Mouse (Mus musculus): Measurements from ENCODE around the gene Nol11. TPM values are rescaled to one million over a fixed set of nuclear protein-coding genes. Genes with fewer than 3 reads are reported as not detected.
A peak's percentile ranks its signal among the peaks of the same experiment; 100 is the strongest.

Gene Nol11
- total RNA-seq (2021), result 10 to 100 TPM; 13.6 to 15.4 TPM
- long read RNA-seq, experiment 1, transcript Nol11-201 (18 exons, 3,158 nt), result major isoform, 39 of 48 reads
- long read RNA-seq, experiment 1, transcript Nol11-202 (18 exons, 3,098 nt), result minor isoform, 5 of 48 reads
- long read RNA-seq, experiment 1, partial matches to known transcripts, result 3 of 48 reads
- long read RNA-seq, experiment 1, other reads (novel, unspliced or antisense), result 1 of 48 reads
- long read RNA-seq, experiment 2, transcript Nol11-201 (18 exons, 3,158 nt), result major isoform, 29 of 33 reads
- long read RNA-seq, experiment 2, partial matches to known transcripts, result 1 of 33 reads
- long read RNA-seq, experiment 2, other reads (novel, unspliced or antisense), result 2 of 33 reads

DNA sequence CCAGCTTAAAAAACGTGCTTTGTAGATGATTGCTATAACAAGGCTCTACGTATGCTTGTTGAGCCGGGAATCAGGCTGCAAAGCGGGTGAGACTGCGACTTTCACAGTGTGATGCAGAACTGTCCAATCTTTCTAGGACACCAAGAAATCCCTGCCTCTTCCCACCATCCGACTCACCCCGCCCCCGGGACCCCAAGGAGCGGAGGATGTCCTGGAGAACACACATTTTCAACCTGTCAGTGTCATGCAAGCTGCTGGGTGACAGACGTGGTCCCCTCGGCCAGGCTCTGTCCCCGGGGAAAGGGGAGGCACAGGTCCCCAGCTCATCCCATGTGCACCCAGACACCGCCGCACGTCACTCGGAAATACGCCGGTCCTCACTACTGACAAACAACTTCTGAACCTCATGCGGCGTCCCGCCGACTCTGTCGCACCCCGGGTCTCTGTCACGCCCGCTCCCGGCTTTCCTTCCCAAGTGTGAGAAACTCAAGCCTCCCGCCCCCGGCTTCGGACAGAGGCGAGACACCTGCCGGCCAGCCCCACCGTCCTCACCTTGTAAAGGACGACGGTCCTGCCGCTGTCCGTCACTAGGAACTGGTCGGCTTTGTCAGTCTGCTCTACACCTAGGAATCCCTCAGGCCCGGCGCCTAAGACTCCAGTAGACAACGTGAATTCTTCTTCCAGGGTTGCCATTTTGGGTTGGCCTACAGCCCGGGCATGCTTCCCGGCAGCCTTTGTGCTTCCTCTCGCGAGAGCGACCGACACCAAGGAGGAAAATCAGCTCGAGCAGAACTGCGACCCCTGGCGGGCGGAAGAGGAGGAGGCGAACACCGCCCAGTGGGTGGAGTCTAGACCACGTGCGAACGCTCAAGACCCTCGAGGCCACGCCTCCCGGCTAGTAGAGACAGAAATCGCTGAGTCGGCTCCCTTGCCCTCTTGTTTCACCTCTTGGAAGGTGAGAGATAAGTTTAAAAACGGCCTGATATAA is at the start of gene Nol11:
Gene Nol11 (minus strand): TSS at position 817 of the 988 bp plus-strand sequence.
- peak; percentile 98 for DNase-seq
- Histone ChIP-seq H3K4me3 (peak within 1 kb of the TSS; percentile 83), H3K27ac (peak within 1 kb of the TSS; percentile 90)
- intact Hi-C loops (cut with DNase I), result loop anchor here (1.0 kb wide), 1 partner anchor 289 kb away; no protein-coding TSS in a partner anchor
- TF ChIP-seq CTCF (IDR thresholded peaks at IDR 0.05), result peak; percentile 98

GRCm38 (mm10) chr11:107238506-107238905 is 49.3 kb upstream of the Nol11 start:
- H3K27ac ChIP-seq, result no peak overlapping the region
- intact Hi-C loops (cut with DNase I), result no loop called here
- DNase-seq, result no peak
- H3K4me3 ChIP-seq, result no peak overlapping the region
- no peak for TF ChIP-seq CTCF (IDR thresholded peaks at IDR 0.05)

DNA sequence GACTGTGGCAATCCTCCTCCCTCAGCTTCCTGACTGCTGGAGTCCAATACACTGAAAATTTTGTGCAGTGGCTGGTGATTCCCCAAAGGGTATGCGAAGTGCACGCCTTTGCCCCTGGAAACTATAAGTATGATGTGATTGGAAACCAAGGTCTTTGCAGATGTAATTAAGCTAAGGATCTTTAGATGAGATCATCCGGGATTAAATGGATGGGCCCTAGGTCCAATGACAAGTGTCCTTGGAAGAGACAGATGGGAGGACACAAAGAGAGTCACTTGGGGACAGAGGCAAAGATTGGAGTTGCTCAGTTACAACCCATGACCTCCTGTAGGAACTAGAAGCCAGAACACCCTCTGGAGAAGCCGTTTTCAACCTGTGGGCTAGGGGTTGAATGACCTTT is 48.4 kb upstream of the Nol11 start:
- no peak for TF ChIP-seq CTCF (IDR thresholded peaks at IDR 0.05)
- no peak for DNase-seq
- no peak overlapping the region for H3K4me3 ChIP-seq
- no peak overlapping the region for H3K27ac ChIP-seq
- intact Hi-C loops (cut with DNase I), result no loop called here

GRCm38 (mm10) chr11:107233252-107233890 is 44.2 kb upstream of the Nol11 start:
- TF ChIP-seq CTCF (IDR thresholded peaks at IDR 0.05), result no peak
- no peak for DNase-seq
- intact Hi-C loops (cut with DNase I), result no loop called here
- Histone ChIP-seq H3K4me3 (no peak overlapping the region), H3K27ac (peak overlapping the region; percentile 84)

GRCm38 (mm10) chr11:107230128-107230527 is 40.9 kb upstream of the Nol11 start:
- TF ChIP-seq CTCF (IDR thresholded peaks at IDR 0.05), result no peak
- Histone ChIP-seq H3K4me3 (no peak overlapping the region), H3K27ac (no peak overlapping the region)
- no peak for DNase-seq
- intact Hi-C loops (cut with DNase I), result no loop called here

GRCm38 (mm10) chr11:107226431-107226830 is 37.2 kb upstream of the Nol11 start:
- peak overlapping the region; percentile 80 for H3K27ac ChIP-seq
- DNase-seq, result no peak
- intact Hi-C loops (cut with DNase I), result no loop called here

DNA sequence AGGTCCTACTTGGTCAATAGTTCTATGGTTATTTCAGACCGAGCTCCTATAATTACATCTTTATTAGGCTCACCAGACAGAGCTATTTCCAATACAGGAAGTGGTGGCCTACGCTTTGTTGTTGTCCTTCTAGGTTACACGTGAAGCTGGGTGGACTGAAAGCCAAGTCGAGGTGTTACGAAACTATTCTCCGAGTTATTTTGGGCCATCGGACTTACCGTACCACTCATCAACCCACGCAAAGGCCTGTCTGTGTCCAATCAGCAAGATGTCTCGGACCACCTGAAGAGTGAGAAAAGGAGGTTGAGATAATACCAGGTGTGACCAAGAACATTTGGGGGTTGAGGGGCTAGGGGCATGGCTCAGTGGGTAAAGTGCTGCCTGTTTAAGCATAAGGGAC is 36.8 kb upstream of the Nol11 start:
- no peak for TF ChIP-seq CTCF (IDR thresholded peaks at IDR 0.05)
- H3K27ac ChIP-seq, result peak overlapping the region; percentile 80
- intact Hi-C loops (cut with DNase I), result no loop called here
- no peak overlapping the region for H3K4me3 ChIP-seq
- no peak for DNase-seq

More at GRCm38 (mm10) chr11:107226431-107226830, 37.2 kb upstream of the Nol11 start:
- TF ChIP-seq CTCF (IDR thresholded peaks at IDR 0.05), result no peak
- no peak overlapping the region for H3K4me3 ChIP-seq

DNA sequence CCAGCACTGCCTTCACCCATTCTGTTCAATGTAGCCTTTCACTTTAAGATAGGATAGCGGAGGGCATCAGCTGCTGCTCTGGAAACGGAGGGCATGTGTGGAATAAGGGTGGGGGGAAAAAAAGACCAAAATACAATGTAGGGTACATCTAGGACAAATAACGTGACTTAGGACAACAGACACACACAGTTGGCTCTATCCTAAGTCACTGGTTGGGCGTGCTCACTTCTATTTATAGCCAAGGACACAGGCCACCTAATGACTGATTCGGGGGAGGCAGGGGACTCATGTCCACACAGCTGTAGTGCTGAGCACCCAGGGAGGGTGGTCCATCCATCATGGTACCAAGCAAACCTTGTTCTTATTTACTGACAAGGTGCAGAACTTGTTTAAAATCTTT is 36.1 kb upstream of the Nol11 start:
- no peak for DNase-seq
- intact Hi-C loops (cut with DNase I), result no loop called here
- Histone ChIP-seq H3K4me3 (no peak overlapping the region), H3K27ac (peak overlapping the region; percentile 80)
- no peak for TF ChIP-seq CTCF (IDR thresholded peaks at IDR 0.05)

- intact Hi-C loops (cut with DNase I), result no loop called here
- no peak for DNase-seq
- Histone ChIP-seq H3K27ac (no peak overlapping the region), H3K4me3 (no peak overlapping the region)
- TF ChIP-seq CTCF (IDR thresholded peaks at IDR 0.05), result no peak
Observed at GRCm38 (mm10) chr11:107223667-107224214, 34.6 kb upstream of the Nol11 start.

DNA sequence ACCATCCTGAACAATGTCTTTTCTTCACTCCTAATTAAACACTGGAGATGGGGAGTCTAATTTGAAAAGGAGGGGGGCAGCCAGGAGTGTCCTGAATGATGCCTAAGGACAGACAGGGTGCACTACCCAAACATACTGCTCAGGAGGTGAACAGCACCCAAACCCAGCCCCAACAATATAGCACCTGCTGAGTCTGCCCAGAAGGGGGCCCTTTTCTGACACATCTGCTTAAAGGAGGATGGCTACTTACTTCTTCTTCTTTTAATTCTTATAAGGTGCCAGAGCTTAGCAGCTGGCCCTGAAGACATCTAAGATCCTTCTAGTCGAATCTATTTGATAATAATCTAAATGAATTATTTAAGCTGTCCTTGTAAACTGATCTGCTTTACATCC is 34.0 kb upstream of the Nol11 start:
- no peak overlapping the region for H3K27ac ChIP-seq
- TF ChIP-seq CTCF (IDR thresholded peaks at IDR 0.05), result peak; percentile 32; the same call in 1 of the 2 replicates
- intact Hi-C loops (cut with DNase I), result no loop called here

DNA sequence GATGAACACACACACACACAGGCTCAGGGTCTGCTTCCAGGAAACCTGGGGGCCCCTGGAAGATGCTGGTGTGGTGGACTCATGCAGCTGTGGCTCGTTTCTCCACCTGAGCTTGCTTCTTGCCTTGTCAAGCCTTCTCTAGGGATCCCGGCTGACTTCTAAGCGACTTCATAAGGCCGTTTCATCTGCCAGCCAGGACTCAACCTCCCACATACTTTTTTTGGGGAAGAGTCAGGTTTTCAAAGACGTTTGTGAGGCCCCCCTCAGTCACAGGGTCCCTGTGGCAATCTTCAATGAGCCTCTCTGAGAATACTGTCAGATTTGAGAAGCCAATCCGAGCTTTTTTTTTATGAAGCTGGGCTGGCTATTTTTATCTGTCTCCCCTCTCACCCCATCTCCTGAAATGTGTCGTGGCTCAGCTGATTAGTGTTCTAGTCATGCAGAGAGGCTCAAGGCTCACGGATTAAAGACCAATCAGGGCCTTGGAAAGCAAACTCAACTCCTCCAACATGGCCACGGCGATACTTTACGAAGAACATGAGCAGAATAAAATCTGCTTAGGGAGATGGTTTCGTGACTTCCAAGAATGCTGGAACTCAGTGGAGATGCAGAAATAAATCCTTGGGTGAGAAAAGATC is 33.5 kb upstream of the Nol11 start:
- no peak overlapping the region for H3K27ac ChIP-seq
- no peak overlapping the region for H3K4me3 ChIP-seq
- intact Hi-C loops (cut with DNase I), result no loop called here
- DNase-seq, result no peak
- no peak for TF ChIP-seq CTCF (IDR thresholded peaks at IDR 0.05)

More for the DNA sequence above, 34.0 kb upstream of the Nol11 start:
- H3K4me3 ChIP-seq, result no peak overlapping the region
- no peak for DNase-seq

DNA sequence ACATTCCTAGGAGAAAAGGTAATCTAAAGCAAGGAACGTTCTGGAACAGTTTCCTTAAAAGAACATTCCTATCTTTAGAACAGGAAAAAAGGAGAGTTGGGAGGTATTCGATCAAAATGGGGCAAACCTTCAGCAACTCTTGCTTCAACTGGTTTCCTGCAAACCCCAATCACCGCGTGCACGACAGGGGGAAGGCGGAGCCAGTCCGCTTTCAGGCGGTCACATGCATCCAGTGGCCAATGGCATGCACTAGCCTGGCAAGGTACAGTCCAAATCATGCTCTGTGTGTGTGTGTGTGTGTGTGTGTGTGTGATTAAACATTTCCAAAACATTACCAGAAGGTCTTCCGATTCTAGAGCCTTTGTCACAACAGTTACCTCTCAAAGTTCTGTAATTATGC is 25.9 kb upstream of the Nol11 start:
- H3K27ac ChIP-seq, result no peak overlapping the region
- TF ChIP-seq CTCF (IDR thresholded peaks at IDR 0.05), result no peak
- H3K4me3 ChIP-seq, result no peak overlapping the region
- DNase-seq, result no peak
- intact Hi-C loops (cut with DNase I), result loop anchor here (2.0 kb wide), 1 partner anchor 258 kb away; no protein-coding TSS in a partner anchor

Data from gastrocnemius, adult 2 months (tissue).